Mouse (Mus musculus) hematopoietic stem cell, adult 5-6 weeks (primary cell): ENCODE measurements around the gene Dnaja1. TPM values are rescaled to one million over a fixed set of nuclear protein-coding genes. Genes with fewer than 3 reads are reported as not detected.

ENCODE experiments used
- ATAC-seq, 2 experiments: fragments of 125-278 bp in 1 of 2; replicated peaks in 1 of 2; 2 replicates each; pipeline ENCODE4 v1.8.0; 2016 to 2017; ENCODE audit warnings: inconsistent platforms in 2 of 2, mild to moderate bottlenecking in 2 of 2, moderate number of reproducible peaks in 2 of 2, low read depth in 1 of 2, moderate TSS enrichment in 1 of 2; ENCODE audit not compliant: low FRiP score in 2 of 2, poor library complexity in 2 of 2, severe bottlenecking in 2 of 2, insufficient read depth in 1 of 2, low TSS enrichment in 1 of 2
- total RNA-seq: library from RNA; stranded (forward); fragments of 172-1452, 232-1000 nt; gene quantifications from 2 replicates; pipeline ENCODE4 v1.2.3, GENCODE M21; 2017

Gene Dnaja1
- total RNA-seq, 1 experiment from 2014 or later: 607 TPM

GRCm38 (mm10) chr4:40725141-40725540 is 3.2 kb downstream of the Dnaja1 start:
- ATAC-seq: no peak

DNA sequence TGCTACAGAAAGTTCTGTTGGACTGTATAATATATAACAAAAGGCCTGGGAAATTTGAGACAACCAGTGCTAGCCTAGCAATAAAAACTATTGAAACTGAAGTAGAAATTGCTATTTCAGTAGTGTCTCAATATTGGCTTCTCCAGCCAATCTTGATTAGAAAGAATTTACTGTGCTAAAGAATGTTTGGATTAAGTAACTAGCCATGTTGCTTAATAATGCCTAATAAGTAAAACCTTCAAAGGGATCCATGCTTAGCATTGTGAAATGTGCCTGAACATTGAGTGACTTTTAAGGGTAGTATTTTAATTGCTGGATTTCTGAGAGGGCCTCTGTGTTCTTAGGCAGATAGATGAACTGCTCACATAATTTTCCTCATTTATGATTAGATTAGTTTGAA is 3.6 kb downstream of the Dnaja1 start:
- no peak for ATAC-seq

GRCm38 (mm10) chr4:40727247-40727646 is 5.3 kb downstream of the Dnaja1 start:
- ATAC-seq: no peak

GRCm38 (mm10) chr4:40731262-40731661 is 9.3 kb downstream of the Dnaja1 start:
- ATAC-seq: no peak

GRCm38 (mm10) chr4:40735351-40735750 is 13.4 kb downstream of the Dnaja1 start:
- no peak for ATAC-seq

GRCm38 (mm10) chr4:40757157-40757779 is 35.3 kb downstream of the Dnaja1 start:
- peak; percentile 34 to 68 for ATAC-seq

GRCm38 (mm10) chr4:40757780-40758420 is 36.0 kb downstream of the Dnaja1 start, which contains the start of gene Smu1:
Smu1 (minus strand) TSS chr4:40757923.
- ATAC-seq: peak; percentile 89 to 94

DNA sequence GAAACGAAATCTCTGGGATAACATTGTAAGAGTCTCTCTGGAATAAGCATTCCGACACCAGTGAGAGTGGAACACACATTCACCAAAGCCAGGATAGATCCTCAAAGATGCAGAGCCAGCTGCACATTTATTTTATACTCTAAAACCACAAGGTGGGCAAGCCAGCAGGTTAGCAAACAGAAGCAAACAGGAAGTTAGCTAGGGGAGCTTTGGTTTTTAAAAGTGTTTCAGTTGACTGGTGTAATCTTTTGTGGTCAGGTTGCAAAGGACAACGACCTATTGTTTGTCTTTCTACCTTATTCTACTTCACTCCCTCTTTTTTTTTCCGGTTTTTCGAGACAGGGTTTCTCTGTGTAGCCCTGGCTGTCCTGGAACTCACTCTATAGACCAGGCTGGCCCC is 37.9 kb downstream of the Dnaja1 start:
- no peak for ATAC-seq

- peak; percentile 71 to 74 for ATAC-seq
Observed at GRCm38 (mm10) chr4:40774279-40775259, 52.6 kb downstream of the Dnaja1 start.

GRCm38 (mm10) chr4:40776416-40776815 is 54.5 kb downstream of the Dnaja1 start:
- ATAC-seq: no peak

DNA sequence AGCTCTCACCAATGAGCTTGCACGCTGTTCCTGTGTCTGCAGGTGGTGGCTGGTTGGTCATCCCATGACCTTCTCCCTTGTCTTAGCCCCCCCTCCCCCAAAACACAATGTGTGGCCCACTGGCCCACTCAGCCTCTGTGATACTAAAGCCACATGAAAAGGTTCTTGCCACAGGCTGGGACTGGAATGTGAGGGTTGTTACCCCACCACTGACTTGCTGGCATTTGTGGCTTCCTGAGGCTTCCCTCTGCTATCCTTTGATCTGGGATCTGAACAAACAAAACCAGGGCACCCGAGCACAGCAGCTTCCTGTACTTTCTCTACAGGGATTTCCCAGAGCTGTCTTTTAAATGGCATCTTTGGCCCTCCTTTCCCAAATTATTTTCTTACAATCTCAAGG is 55.2 kb downstream of the Dnaja1 start:
- ATAC-seq: no peak

GRCm38 (mm10) chr4:40778656-40779055 is 56.7 kb downstream of the Dnaja1 start:
- ATAC-seq: no peak

DNA sequence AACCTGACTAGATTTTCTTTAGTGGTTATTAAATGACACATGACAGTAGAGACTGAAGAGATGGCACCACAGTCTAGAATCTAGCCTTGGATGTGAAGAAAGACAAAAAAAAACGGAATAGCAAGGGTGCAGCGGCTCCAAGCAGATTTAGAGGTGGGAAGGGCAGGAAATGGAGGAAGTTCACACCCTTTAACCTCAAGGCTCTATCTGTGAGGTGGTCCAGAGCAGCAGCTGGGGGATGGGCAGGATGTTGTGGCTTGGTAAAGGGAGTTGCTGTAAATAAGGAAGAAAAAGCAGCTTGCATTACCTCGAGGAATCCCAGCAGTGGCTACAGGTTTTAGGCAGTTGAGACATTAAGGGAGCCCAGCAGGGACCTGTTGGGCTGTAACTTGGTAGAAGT is 59.2 kb downstream of the Dnaja1 start:
- peak; percentile 76 to 88 for ATAC-seq

- 0 out of 4 replicates have a peak, but pooled peaks of 1 of the 2 experiments have one; percentile 26 for ATAC-seq
Observed at GRCm38 (mm10) chr4:40781797-40782495, 60.0 kb downstream of the Dnaja1 start.

GRCm38 (mm10) chr4:40783049-40783448 is 61.1 kb downstream of the Dnaja1 start:
- no peak for ATAC-seq

- peak; percentile 28 to 44; a peak in 1 of 4 replicates for ATAC-seq
Observed at GRCm38 (mm10) chr4:40784556-40785169, 62.7 kb downstream of the Dnaja1 start.

GRCm38 (mm10) chr4:40785620-40786166 is 63.7 kb downstream of the Dnaja1 start:
- no peak for ATAC-seq
